Mouse (Mus musculus) lung, postnatal 0 days (tissue): ENCODE measurements around the gene Nlrc5.

Experiments
- CTCF ChIP-seq: IDR thresholded peaks from 2 replicates; pipeline ENCODE4 v1.5.1; 2016; ENCODE audit warnings: antibody characterized with exemption, mild to moderate bottlenecking
- EP300 ChIP-seq: IDR thresholded peaks from 2 replicates; pipeline ENCODE4 v1.6.1; 2016; ENCODE audit warnings: antibody characterized with exemption, mild to moderate bottlenecking, control low read depth

DNA sequence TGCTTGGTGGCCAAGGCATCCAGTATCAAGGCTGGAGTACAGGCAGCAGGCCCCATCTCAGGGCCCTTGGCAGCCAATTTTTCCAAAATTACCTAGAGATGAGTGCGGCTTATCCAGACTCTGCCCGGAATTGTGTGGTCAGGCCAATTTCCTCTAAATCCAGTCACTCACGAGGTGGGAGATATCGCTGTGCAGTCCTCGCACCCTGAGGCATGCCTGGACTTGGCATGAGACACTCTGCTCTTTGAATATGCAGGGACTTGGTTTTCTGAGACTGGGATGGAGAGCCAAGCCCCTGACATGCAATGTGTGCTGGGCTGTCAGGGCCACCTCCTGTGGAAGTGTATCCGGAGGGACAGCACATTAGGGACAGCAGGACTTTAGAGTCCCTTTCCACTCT, 131.9 kb downstream of the Nlrc5 start:
- TF ChIP-seq CTCF: no peak
- no peak for TF ChIP-seq EP300
